Mouse (Mus musculus) embryonic fibroblast, embryonic 13.5 days (primary cell): ENCODE data around the gene Sec24b.

Source experiments
- CTCF ChIP-seq: IDR thresholded peaks from 2 replicates; pipeline ENCODE4 v1.5.1; 2011; ENCODE audit warnings: mild to moderate bottlenecking, control low read depth, low read length, moderate library complexity, borderline replicate concordance; ENCODE audit not compliant: insufficient read depth
- POLR2A ChIP-seq: IDR thresholded peaks from 2 replicates; pipeline ENCODE4 v1.6.1; 2011; ENCODE audit warnings: low read depth, mild to moderate bottlenecking, control low read depth, low read length, moderate library complexity

DNA sequence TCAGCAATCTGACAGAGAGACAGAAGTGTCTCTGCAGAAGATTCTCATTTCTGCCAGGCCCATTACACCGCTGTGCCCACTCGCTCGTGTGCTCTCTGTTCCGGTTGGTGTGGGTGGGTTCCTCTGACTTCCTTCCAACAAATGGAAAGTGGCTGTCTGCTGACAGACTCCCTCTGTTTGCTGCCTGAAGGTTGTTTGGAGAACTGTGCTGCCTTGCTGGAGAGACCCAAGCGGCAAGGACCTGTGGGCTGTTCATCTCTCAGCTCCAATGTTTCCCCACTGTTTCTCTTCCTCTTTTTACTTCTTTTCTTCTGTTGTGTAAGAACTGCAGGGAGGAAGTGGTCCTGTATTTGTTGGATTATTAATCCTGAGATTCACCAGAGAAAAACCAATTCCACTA, 113.0 kb downstream of the Sec24b start:
- TF ChIP-seq POLR2A (no peak), CTCF (no peak)
